Comparison of ENCODE assay signal across 13 mouse cellular contexts in genomic region chr13:31830332-31830731, GRCm38 (mm10). TPM values are rescaled to one million over a fixed set of nuclear protein-coding genes. Genes with fewer than 3 reads are reported as not detected.
A peak's percentile ranks its signal among the peaks of the same experiment; 100 is the strongest.
DNase-seq lines count a peak whose midpoint lies in the region; ATAC-seq and TF ChIP-seq lines count a peak whose summit lies in the region.
"Had no signal": no experiment of that assay in that cellular context is flagged by ENCODE, and none has a peak within 500 bp of the region (broad histone marks: within the 10 kb centered on the region; RNA-seq: fewer than 3 reads in every experiment).

No protein-coding gene starts in this region.

- no peak for TF ChIP-seq CTCF in heart, adult 2 months (IDR thresholded peaks at IDR 0.05)
- TF ChIP-seq CTCF in kidney, postnatal 0 days (IDR thresholded peaks at IDR 0.05; ENCODE audit: low read depth): no peak

- no peak overlapping the region for H3K4me3 ChIP-seq in heart, adult 2 months
- H3K4me3 ChIP-seq in kidney, postnatal 0 days (replicated peaks; ENCODE audit: low read depth, low read length): no peak overlapping the region

- ATAC-seq in kidney, postnatal 0 days (replicated peaks; ENCODE audit: low FRiP score, low read depth): no peak

- H3K9ac ChIP-seq in heart, adult 2 months (ENCODE audit: low read depth, low read length): no peak overlapping the region
- H3K9ac ChIP-seq in kidney, postnatal 0 days (ENCODE audit: low read depth, low read length): no peak overlapping the region

- intact Hi-C loops in heart, adult 2 months (cut with DNase I): no loop called here

- WGBS in heart, adult 2 months: 39% methylated on average over 9 of the region's 9 CpGs
- 43% methylated on average over 9 of the region's 9 CpGs for WGBS in kidney, postnatal 0 days

- H3K4me1 ChIP-seq in heart, adult 2 months (ENCODE audit: control insufficient read depth, insufficient read depth, low read length): peaks cover 2% of the 10 kb centered on the region
- no peaks in the 10 kb centered on the region for H3K4me1 ChIP-seq in kidney, postnatal 0 days (replicated peaks; ENCODE audit: insufficient read depth, low read length)

- no peaks in the 10 kb centered on the region for H3K9me3 ChIP-seq in kidney, postnatal 0 days (replicated peaks; ENCODE audit: low read length)

- no peaks in the 10 kb centered on the region for H3K36me3 ChIP-seq in heart, adult 2 months (ENCODE audit: control insufficient read depth, insufficient read depth, low read length)
- H3K36me3 ChIP-seq in kidney, postnatal 0 days (ENCODE audit: insufficient read depth, low read length): no peaks in the 10 kb centered on the region

- TF ChIP-seq POLR2A in heart, adult 2 months (IDR thresholded peaks at IDR 0.05; ENCODE audit: insufficient read depth, low read depth, low read length): no peak

- H3K27ac ChIP-seq in heart, adult 2 months: no peak overlapping the region
- no peak overlapping the region for H3K27ac ChIP-seq in kidney, postnatal 0 days

- no peaks in the 10 kb centered on the region for H3K79me2 ChIP-seq in heart, adult 2 months (replicated peaks; ENCODE audit: control insufficient read depth, insufficient read depth, low read length)

- TF ChIP-seq EP300 in heart, adult 2 months (IDR thresholded peaks at IDR 0.05; ENCODE audit: insufficient read depth, low read depth, low read length): no peak

- no peaks in the 10 kb centered on the region for H3K27me3 ChIP-seq in heart, adult 2 months (ENCODE audit: control insufficient read depth, insufficient read depth, low read length)
- no peaks in the 10 kb centered on the region for H3K27me3 ChIP-seq in kidney, postnatal 0 days (ENCODE audit: insufficient read depth, low read length)

- peak; percentile 18 to 46 for DNase-seq in heart, adult 18-20 months
- no peak for DNase-seq in heart, adult 2 months
- peak; percentile 74 for DNase-seq in kidney, postnatal 0 days (ENCODE audit: low spot score)
- no peak for DNase-seq in kidney, postnatal 25 days
- peak; percentile 40 for DNase-seq in adrenal gland, postnatal 10 days
- peak; percentile 10 for DNase-seq in heart, postnatal 4 days
- no peak for DNase-seq in cerebellum, adult 11-12 months
- DNase-seq: B cell, adult 2 months; cerebellum, adult 11 months; cerebellum, postnatal 25 days; kidney, postnatal 36 days had no signal

- H3K4me2 ChIP-seq in kidney, postnatal 0 days (ENCODE audit: low read length): no peak overlapping the region

RNA-seq across cellular contexts. Expression of gene Foxc1, which starts 23.9 kb away (rescaled TPM):
- total RNA-seq in heart, adult 18-20 months (2021): 1 to 10 TPM; 3.3 to 4.2 TPM
- total RNA-seq in heart, adult 2 months (2021): 1 to 10 TPM; 3.8 to 5.8 TPM
- 1.8 and 2.2 TPM in 2 replicates for polyA plus RNA-seq in heart, adult 2 months (2012; rRNA removed)
- 5.7 and 7.6 TPM in 2 replicates for polyA plus RNA-seq in kidney, postnatal 0 days (2015; fragmentation: Nextera tagmentation; extraction: Ambion mirVana)
- 1 to 10 TPM; 6.7 to 6.9 TPM for total RNA-seq in adrenal gland, postnatal 10 days (2021)
- 10 to 100 TPM in 1 of 2 experiments, 1 to 10 TPM in 1; 8.7 to 10.1 TPM for total RNA-seq in heart, postnatal 4 days (2021)
- total RNA-seq: megakaryocyte-erythroid progenitor cell, adult 5-6 weeks had no signal
- polyA plus RNA-seq: liver, embryonic 16.5 days had no signal

Comparison
In these comparisons a context has a peak if more than half of its experiments do, and no peak if none do; other contexts are left out.
1. DNase-seq: peak in heart, adult 18-20 months (2 of 2), kidney, postnatal 0 days (single experiment), adrenal gland, postnatal 10 days (single experiment) and heart, postnatal 4 days (single experiment); none in heart, adult 2 months (0 of 2), kidney, postnatal 25 days (0 of 2) and cerebellum, adult 11-12 months (single experiment).